Mouse (Mus musculus): ENCODE data around the gene Otulinl.

Otulinl gene

GRCm38 (mm10) chr15:27612533-27613221, 68.7 kb downstream of the Otulinl start:
- peak; percentile 68 for DNase-seq

GRCm38 (mm10) chr15:27609554-27609953, 71.8 kb downstream of the Otulinl start:
- DNase-seq: no peak

DNA sequence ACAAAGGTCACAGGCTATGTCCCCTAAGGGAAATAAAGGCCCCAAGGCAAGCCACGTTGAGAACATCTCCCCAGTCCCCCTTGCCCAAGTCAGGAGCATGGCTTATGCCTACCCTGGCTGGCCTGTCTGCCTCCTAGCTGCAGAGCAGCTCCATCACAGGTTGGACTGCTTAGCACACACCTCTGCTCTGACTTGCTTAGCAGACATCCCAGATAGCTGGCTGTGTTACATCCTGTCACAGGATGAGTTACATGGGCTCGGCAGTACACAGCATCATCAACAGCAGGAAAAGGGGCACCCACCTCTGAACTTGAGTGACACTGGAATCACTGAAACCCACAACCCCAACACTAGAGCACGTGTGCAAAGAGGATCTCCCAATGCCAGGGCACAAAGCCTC, 76.1 kb downstream of the Otulinl start:
- no peak for DNase-seq

Data from thymus, postnatal 14 days (tissue).